Mouse (Mus musculus): ENCODE measurements around the gene Pdzrn3.

DNA sequence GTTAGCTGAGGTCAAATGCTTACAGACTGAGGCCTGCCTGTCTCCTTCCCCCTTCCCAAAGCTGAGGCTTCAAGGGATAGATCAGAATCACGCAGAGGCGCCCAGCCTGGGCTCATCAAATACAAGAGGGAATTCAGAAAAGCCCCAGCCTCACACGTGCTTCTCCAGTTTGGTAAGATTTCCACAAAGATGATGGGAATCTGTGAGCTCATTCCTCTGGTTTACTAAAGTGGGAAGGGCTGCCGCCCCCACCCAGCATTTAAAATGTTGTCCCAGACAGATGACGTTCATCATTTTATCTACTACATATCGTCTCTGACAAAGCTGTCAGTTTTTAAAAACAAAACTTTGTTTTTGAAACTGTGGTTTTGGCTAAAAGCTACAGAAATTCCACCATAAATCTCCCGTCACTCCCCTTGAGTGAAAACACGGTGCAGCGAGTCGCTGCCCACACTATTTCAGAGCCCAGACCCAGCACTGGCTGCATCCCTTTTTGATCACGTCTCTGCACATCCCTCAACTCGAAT lies 17.4 kb downstream of the Pdzrn3 start:
- TF ChIP-seq CTCF (IDR thresholded peaks at IDR 0.05; ENCODE audit: borderline replicate concordance, insufficient read depth, low read depth, low read length): no peak
- TF ChIP-seq POLR2A (IDR thresholded peaks at IDR 0.05; ENCODE audit: borderline replicate concordance, insufficient read depth, low read length): no peak
